Mouse (Mus musculus): ENCODE measurements at regions not wholly inside any gene's neighbourhood (a gene's known extent, or its start where the extent isn't known, plus 50 kb on each side); places are given as distances from the start of the nearest gene placed in this dataset.

DNA sequence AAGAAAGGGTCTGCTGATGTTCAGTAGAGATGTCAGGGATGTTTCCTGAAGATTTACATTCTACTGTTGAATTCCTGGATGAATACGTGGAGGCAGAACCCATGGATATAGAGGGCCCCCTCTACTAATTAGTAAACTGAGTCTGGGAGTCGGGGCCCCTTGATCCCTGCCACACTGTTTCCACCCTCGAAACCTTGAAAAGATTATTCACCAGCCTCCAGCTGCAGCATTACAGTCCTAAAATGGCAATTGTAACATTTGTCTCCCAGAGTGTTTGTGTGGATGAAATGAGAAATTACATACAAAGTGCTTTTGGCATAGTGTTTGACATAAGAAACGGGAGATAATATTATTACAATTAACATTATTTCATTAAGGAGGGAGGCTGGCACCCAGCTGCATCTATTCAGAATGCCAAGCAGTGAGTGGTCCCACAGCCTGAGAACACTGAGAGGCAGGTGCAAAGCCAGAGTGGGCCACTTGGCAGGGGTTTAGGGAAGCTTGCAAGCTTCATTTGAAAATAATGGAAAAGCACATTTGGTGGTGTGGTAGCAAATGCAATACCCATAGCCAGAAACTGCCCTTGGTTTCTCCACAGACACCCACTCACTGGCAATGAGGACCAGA is 2490.9 kb upstream of the 5930422O12Rik start:
- Histone ChIP-seq H3K9ac (ENCODE audit: low read length) (no peak overlapping the region), H3K36me3 (ENCODE audit: control insufficient read depth, insufficient read depth, low read length) (no peaks in the 10 kb centered on the region), H3K4me2 (ENCODE audit: low read length) (no peak overlapping the region), H3K27ac (ENCODE audit: low read depth, low read length) (no peak overlapping the region), H3K4me3 (ENCODE audit: low read depth, low read length) (no peak overlapping the region), H3K9me3 (replicated peaks; ENCODE audit: control insufficient read depth, low read length) (no peaks in the 10 kb centered on the region), H3K4me1 (ENCODE audit: control insufficient read depth, insufficient read depth, low read length) (no peaks in the 10 kb centered on the region), H3K27me3 (replicated peaks; ENCODE audit: control insufficient read depth, insufficient read depth, low read length) (no peaks in the 10 kb centered on the region)
- ATAC-seq (peak; percentile 85), DNase-seq (ENCODE audit: low spot score) (peak; percentile 64)
- 63% methylated on average over 4 of the region's 4 CpGs for WGBS

DNA sequence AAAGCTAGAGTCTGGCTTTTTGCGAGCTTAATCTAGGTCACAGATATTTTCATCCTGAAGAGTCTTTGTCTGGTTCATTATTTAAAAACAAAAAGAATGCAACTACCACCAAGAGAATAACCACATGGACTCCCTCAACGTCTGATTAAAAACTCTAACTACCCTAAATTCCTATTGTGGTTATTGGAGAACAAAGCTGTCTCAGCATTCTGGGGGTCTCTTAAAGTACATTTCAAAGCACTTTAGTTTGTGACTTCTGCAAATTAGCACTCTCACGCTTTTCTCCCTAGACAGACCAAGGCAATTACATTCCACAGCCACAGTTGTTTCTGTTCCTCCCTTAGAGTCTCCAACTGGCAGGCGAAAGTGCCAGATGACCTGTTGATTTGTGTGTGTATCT is 2487.6 kb upstream of the 5930422O12Rik start:
- Histone ChIP-seq H3K4me2 (ENCODE audit: low read length) (no peak overlapping the region), H3K27ac (ENCODE audit: low read depth, low read length) (no peak overlapping the region), H3K4me3 (ENCODE audit: low read depth, low read length) (no peak overlapping the region), H3K9ac (ENCODE audit: low read length) (no peak overlapping the region), H3K36me3 (ENCODE audit: control insufficient read depth, insufficient read depth, low read length) (no peaks in the 10 kb centered on the region), H3K4me1 (ENCODE audit: control insufficient read depth, insufficient read depth, low read length) (no peaks in the 10 kb centered on the region), H3K9me3 (replicated peaks; ENCODE audit: control insufficient read depth, low read length) (no peaks in the 10 kb centered on the region), H3K27me3 (replicated peaks; ENCODE audit: control insufficient read depth, insufficient read depth, low read length) (no peaks in the 10 kb centered on the region)
- 33% methylated on average over 4 of the region's 4 CpGs for WGBS
- no peak for DNase-seq (ENCODE audit: low spot score)
- ATAC-seq, result no peak

DNA sequence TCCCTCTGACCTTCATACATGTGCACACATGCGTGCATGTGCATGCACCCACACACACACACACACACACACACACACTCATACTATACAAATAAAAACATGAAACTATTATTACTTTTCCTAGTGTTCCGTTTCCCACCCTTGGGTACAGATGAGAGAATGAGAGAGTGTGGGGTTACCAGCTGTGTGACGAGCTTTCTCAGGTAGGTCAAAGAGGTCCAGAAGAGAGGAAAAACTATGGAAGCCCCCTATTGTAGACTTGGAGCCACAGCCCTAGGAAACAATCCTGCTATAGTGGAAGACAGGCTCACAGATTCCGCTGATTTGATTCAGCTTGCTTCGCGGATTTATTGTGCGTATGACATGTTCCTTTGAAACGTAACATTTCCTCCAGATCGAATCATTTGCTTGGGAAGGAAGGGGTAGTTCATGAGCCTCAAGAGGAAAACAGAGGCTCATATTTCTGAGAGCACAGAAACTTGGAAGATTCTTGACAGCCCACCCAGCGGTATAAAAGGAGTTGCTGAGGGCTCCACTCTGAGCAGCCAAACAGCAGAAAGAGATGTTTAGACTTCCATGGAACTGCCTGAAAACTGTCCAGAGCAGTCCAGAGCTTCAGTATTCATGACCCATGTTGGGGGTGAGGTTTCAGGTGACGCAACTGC is 2486.9 kb upstream of the 5930422O12Rik start:
- H3K27me3 ChIP-seq (replicated peaks; ENCODE audit: control insufficient read depth, insufficient read depth, low read length), result no peaks in the 10 kb centered on the region
- DNase-seq (ENCODE audit: low spot score) (no peak), ATAC-seq (no peak)
- H3K36me3 ChIP-seq (ENCODE audit: control insufficient read depth, insufficient read depth, low read length), result no peaks in the 10 kb centered on the region
- no peak overlapping the region for H3K4me3 ChIP-seq (ENCODE audit: low read depth, low read length)
- H3K9me3 ChIP-seq (replicated peaks; ENCODE audit: control insufficient read depth, low read length), result no peaks in the 10 kb centered on the region
- no peaks in the 10 kb centered on the region for H3K4me1 ChIP-seq (ENCODE audit: control insufficient read depth, insufficient read depth, low read length)
- H3K27ac ChIP-seq (ENCODE audit: low read depth, low read length), result no peak overlapping the region
- 87% methylated on average over 11 of the region's 11 CpGs for WGBS
- H3K4me2 ChIP-seq (ENCODE audit: low read length), result no peak overlapping the region
- no peak overlapping the region for H3K9ac ChIP-seq (ENCODE audit: low read length)

- Histone ChIP-seq H3K9ac (ENCODE audit: low read length) (no peak overlapping the region), H3K9me3 (replicated peaks; ENCODE audit: control insufficient read depth, low read length) (no peaks in the 10 kb centered on the region), H3K4me3 (ENCODE audit: low read depth, low read length) (no peak overlapping the region), H3K27ac (ENCODE audit: low read depth, low read length) (no peak overlapping the region), H3K4me1 (ENCODE audit: control insufficient read depth, insufficient read depth, low read length) (no peaks in the 10 kb centered on the region), H3K27me3 (replicated peaks; ENCODE audit: control insufficient read depth, insufficient read depth, low read length) (no peaks in the 10 kb centered on the region), H3K36me3 (ENCODE audit: control insufficient read depth, insufficient read depth, low read length) (no peaks in the 10 kb centered on the region), H3K4me2 (ENCODE audit: low read length) (no peak overlapping the region)
- ATAC-seq, result no peak; the same call in 1 of the 2 replicates
- peak; percentile 47 for DNase-seq (ENCODE audit: low spot score)
- 52% methylated on average over 10 of the region's 10 CpGs for WGBS
Measured at GRCm38 (mm10) chr8:30946154-30947065, 2482.1 kb upstream of the 5930422O12Rik start.

GRCm38 (mm10) chr8:30952818-30953217 is 2475.7 kb upstream of the 5930422O12Rik start:
- H3K27me3 ChIP-seq (replicated peaks; ENCODE audit: control insufficient read depth, insufficient read depth, low read length), result no peaks in the 10 kb centered on the region
- no peak overlapping the region for H3K4me2 ChIP-seq (ENCODE audit: low read length)
- no peaks in the 10 kb centered on the region for H3K36me3 ChIP-seq (ENCODE audit: control insufficient read depth, insufficient read depth, low read length)
- H3K9me3 ChIP-seq (replicated peaks; ENCODE audit: control insufficient read depth, low read length), result no peaks in the 10 kb centered on the region
- no peak overlapping the region for H3K27ac ChIP-seq (ENCODE audit: low read depth, low read length)
- H3K9ac ChIP-seq (ENCODE audit: low read length), result no peak overlapping the region
- no peak overlapping the region for H3K4me3 ChIP-seq (ENCODE audit: low read depth, low read length)
- no peaks in the 10 kb centered on the region for H3K4me1 ChIP-seq (ENCODE audit: control insufficient read depth, insufficient read depth, low read length)
- ATAC-seq, result no peak
- no peak for DNase-seq (ENCODE audit: low spot score)

DNA sequence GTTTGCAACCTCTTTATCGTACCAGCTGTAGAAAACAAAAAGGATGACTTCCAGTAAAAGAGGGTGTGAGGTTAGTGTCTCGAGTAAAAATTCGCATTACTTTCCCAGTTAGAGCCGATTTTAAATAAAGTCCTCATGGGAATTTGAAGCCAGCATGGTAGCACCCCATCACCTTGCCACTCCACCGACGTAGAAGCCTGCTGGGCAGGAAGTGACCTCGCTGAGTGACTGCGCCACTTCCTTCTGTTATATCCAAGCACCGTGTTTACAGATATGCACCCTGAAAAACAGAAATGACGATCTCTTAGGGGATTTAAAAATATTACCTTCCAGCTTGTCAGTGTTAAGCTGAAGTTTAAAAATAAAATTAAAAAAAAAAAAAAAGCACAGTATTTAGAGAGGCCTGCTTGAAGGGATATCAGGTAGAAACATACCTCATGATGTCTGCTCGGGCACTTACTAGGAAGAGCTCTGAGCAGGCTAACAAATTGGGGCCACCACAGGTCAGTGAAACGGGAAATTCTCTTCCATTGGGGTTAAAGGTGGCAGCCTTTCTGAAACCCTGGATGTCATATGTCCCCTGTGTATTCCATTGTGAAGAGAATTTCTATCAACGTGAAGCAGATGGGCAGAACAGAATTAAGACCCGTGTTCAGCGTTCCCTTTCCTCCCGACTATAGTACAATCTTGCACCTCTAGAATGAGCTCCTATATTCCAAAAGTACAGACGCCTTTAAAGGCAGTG is 2468.9 kb upstream of the 5930422O12Rik start:
- Histone ChIP-seq H3K4me3 (ENCODE audit: low read depth, low read length) (no peak overlapping the region), H3K4me2 (ENCODE audit: low read length) (peak overlapping the region; percentile 37), H3K27ac (ENCODE audit: low read depth, low read length) (no peak overlapping the region), H3K9me3 (replicated peaks; ENCODE audit: control insufficient read depth, low read length) (no peaks in the 10 kb centered on the region), H3K9ac (ENCODE audit: low read length) (no peak overlapping the region), H3K4me1 (ENCODE audit: control insufficient read depth, insufficient read depth, low read length) (no peaks in the 10 kb centered on the region), H3K27me3 (replicated peaks; ENCODE audit: control insufficient read depth, insufficient read depth, low read length) (no peaks in the 10 kb centered on the region), H3K36me3 (ENCODE audit: control insufficient read depth, insufficient read depth, low read length) (no peaks in the 10 kb centered on the region)
- ATAC-seq, result no peak
- no peak for DNase-seq (ENCODE audit: low spot score)
- WGBS, result 53% methylated on average over 17 of the region's 17 CpGs

- ATAC-seq, result no peak
- no peak overlapping the region for H3K9ac ChIP-seq (ENCODE audit: low read length)
- H3K9me3 ChIP-seq (replicated peaks; ENCODE audit: control insufficient read depth, low read length), result no peaks in the 10 kb centered on the region
- H3K4me1 ChIP-seq (ENCODE audit: control insufficient read depth, insufficient read depth, low read length), result no peaks in the 10 kb centered on the region
- H3K4me2 ChIP-seq (ENCODE audit: low read length), result no peak overlapping the region
- no peaks in the 10 kb centered on the region for H3K36me3 ChIP-seq (ENCODE audit: control insufficient read depth, insufficient read depth, low read length)
- H3K27ac ChIP-seq (ENCODE audit: low read depth, low read length), result no peak overlapping the region
- no peak overlapping the region for H3K4me3 ChIP-seq (ENCODE audit: low read depth, low read length)
- no peaks in the 10 kb centered on the region for H3K27me3 ChIP-seq (replicated peaks; ENCODE audit: control insufficient read depth, insufficient read depth, low read length)
- no peak for DNase-seq (ENCODE audit: low spot score)
- WGBS, result 43% methylated on average over 8 of the region's 8 CpGs
Measured at GRCm38 (mm10) chr8:30960486-30960885, 2468.0 kb upstream of the 5930422O12Rik start.

GRCm38 (mm10) chr8:30962207-30962606 is 2466.3 kb upstream of the 5930422O12Rik start:
- Histone ChIP-seq H3K36me3 (ENCODE audit: control insufficient read depth, insufficient read depth, low read length) (no peaks in the 10 kb centered on the region), H3K4me2 (ENCODE audit: low read length) (no peak overlapping the region), H3K27ac (ENCODE audit: low read depth, low read length) (no peak overlapping the region), H3K27me3 (replicated peaks; ENCODE audit: control insufficient read depth, insufficient read depth, low read length) (no peaks in the 10 kb centered on the region), H3K9ac (ENCODE audit: low read length) (no peak overlapping the region), H3K4me1 (ENCODE audit: control insufficient read depth, insufficient read depth, low read length) (no peaks in the 10 kb centered on the region), H3K9me3 (replicated peaks; ENCODE audit: control insufficient read depth, low read length) (no peaks in the 10 kb centered on the region), H3K4me3 (ENCODE audit: low read depth, low read length) (no peak overlapping the region)
- 87% methylated on average over 3 of the region's 3 CpGs for WGBS
- DNase-seq (ENCODE audit: low spot score), result no peak
- ATAC-seq, result no peak

Measured in forebrain, embryonic 14.5 days (tissue).